Comparison of ENCODE assay signal across 14 mouse cellular contexts in the genomic region with DNA sequence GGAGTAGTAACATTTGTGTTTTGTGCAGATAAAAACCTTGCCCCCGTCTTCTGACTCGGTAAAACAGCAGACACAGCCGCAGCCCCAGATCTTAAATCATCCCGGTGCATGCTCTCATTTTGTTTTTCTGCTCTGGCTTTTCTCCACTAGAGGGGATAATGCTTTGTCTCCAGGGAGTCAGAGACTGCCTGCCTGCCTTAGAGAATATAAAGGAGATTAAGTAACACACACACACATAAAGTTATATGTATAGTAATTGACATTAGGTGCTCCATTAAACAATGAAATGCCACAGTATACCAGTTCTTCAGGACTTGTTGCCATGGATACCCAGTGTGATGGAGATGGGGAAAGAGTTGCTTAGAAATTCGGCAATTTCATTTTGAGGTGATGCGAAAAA. TPM values are rescaled to one million over a fixed set of nuclear protein-coding genes. Genes with fewer than 3 reads are reported as not detected.
DNase-seq lines count a peak whose midpoint lies in the region; ATAC-seq and TF ChIP-seq lines count a peak whose summit lies in the region.
"Had no signal": no experiment of that assay in that cellular context is flagged by ENCODE, and none has a peak within 500 bp of the region (broad histone marks: within the 10 kb centered on the region; RNA-seq: fewer than 3 reads in every experiment).

No protein-coding gene starts in this region.

- peak; percentile 65 for TF ChIP-seq CTCF in forebrain, postnatal 0 days (IDR thresholded peaks at IDR 0.05; ENCODE audit: low read depth)
- TF ChIP-seq CTCF in kidney, postnatal 0 days (IDR thresholded peaks at IDR 0.05; ENCODE audit: low read depth) = peak; percentile 66
- TF ChIP-seq CTCF in brain, embryonic 14.5 days (IDR thresholded peaks at IDR 0.05; ENCODE audit: borderline replicate concordance, extremely low read depth, insufficient read depth, insufficient read length) = peak; percentile 12; the same call in 1 of the 2 replicates

- H3K27ac ChIP-seq in forebrain, postnatal 0 days (ENCODE audit: low read depth, low read length) = no peak overlapping the region; the same call in 1 of the 2 replicates
- H3K27ac ChIP-seq in forebrain, embryonic 13.5 days = no peak overlapping the region
- H3K27ac ChIP-seq in kidney, postnatal 0 days = no peak overlapping the region
- H3K27ac ChIP-seq in midbrain, embryonic 15.5 days = 0 out of 2 replicates have a peak overlapping the region, but pooled peaks have one; percentile 28

- peaks cover 17% of the 10 kb centered on the region; the same call in 1 of the 2 replicates for H3K4me1 ChIP-seq in forebrain, postnatal 0 days (ENCODE audit: insufficient read depth)
- H3K4me1 ChIP-seq in forebrain, embryonic 13.5 days = peaks cover 21% of the 10 kb centered on the region; the same call in 1 of the 2 replicates
- H3K4me1 ChIP-seq in kidney, postnatal 0 days (replicated peaks; ENCODE audit: insufficient read depth, low read length) = peaks cover 22% of the 10 kb centered on the region
- peaks cover 31% of the 10 kb centered on the region for H3K4me1 ChIP-seq in midbrain, embryonic 15.5 days

- no peak overlapping the region for H3K9ac ChIP-seq in forebrain, postnatal 0 days
- H3K9ac ChIP-seq in forebrain, embryonic 13.5 days = no peak overlapping the region
- H3K9ac ChIP-seq in kidney, postnatal 0 days (ENCODE audit: low read depth, low read length) = no peak overlapping the region
- H3K9ac ChIP-seq in midbrain, embryonic 15.5 days = no peak overlapping the region
- H3K9ac ChIP-seq: heart, embryonic 12.5 days had no signal

- DNase-seq in forebrain, postnatal 0 days = peak; percentile 63
- peak; percentile 77 for DNase-seq in kidney, postnatal 0 days (ENCODE audit: low spot score)
- no peak for DNase-seq in kidney, postnatal 25 days
- peak; percentile 64 for DNase-seq in brain, embryonic 14.5 days (ENCODE audit: low read depth)
- DNase-seq in T-cell, adult 2 months (ENCODE audit: low spot score) = no peak
- DNase-seq: cerebellum, postnatal 10 days; gastrocnemius, postnatal 10 days; lung, postnatal 10 days; right cerebral cortex, postnatal 25 days had no signal

- peak; percentile 63 for ATAC-seq in forebrain, postnatal 0 days
- no peak for ATAC-seq in forebrain, embryonic 13.5 days
- no peak for ATAC-seq in kidney, postnatal 0 days (replicated peaks; ENCODE audit: low FRiP score, low read depth)
- ATAC-seq in midbrain, embryonic 15.5 days (replicated peaks) = peak; percentile 60; the same call in 1 of the 2 replicates
- ATAC-seq: activated CD4-positive, CD25-positive, alpha-beta regulatory T cell, adult 4 months had no signal

- no peaks in the 10 kb centered on the region for H3K9me3 ChIP-seq in forebrain, postnatal 0 days (ENCODE audit: low read length)
- H3K9me3 ChIP-seq in forebrain, embryonic 13.5 days (replicated peaks) = no peaks in the 10 kb centered on the region
- no peaks in the 10 kb centered on the region for H3K9me3 ChIP-seq in kidney, postnatal 0 days (replicated peaks; ENCODE audit: low read length)
- no peaks in the 10 kb centered on the region for H3K9me3 ChIP-seq in midbrain, embryonic 15.5 days
- H3K9me3 ChIP-seq: heart, embryonic 12.5 days had no signal

- no peak overlapping the region for H3K4me3 ChIP-seq in forebrain, postnatal 0 days (ENCODE audit: low read depth, low read length)
- H3K4me3 ChIP-seq in forebrain, embryonic 13.5 days = no peak overlapping the region
- no peak overlapping the region for H3K4me3 ChIP-seq in kidney, postnatal 0 days (replicated peaks; ENCODE audit: low read depth, low read length)
- H3K4me3 ChIP-seq in midbrain, embryonic 15.5 days = no peak overlapping the region
- H3K4me3 ChIP-seq: heart, embryonic 12.5 days had no signal

- TF ChIP-seq POLR2A in brain, embryonic 14.5 days (IDR thresholded peaks at IDR 0.05; ENCODE audit: borderline replicate concordance, extremely low read depth, insufficient read depth, insufficient read length, poor library complexity, severe bottlenecking) = no peak

- H3K4me2 ChIP-seq in forebrain, postnatal 0 days (ENCODE audit: low read depth) = peak overlapping the region; percentile 13; the same call in 1 of the 2 replicates
- H3K4me2 ChIP-seq in forebrain, embryonic 13.5 days = no peak overlapping the region
- H3K4me2 ChIP-seq in kidney, postnatal 0 days (ENCODE audit: low read length) = no peak overlapping the region
- peak overlapping the region; percentile 19 for H3K4me2 ChIP-seq in midbrain, embryonic 15.5 days
- H3K4me2 ChIP-seq: heart, embryonic 12.5 days; liver, embryonic 11.5 days had no signal

- no peaks in the 10 kb centered on the region for H3K36me3 ChIP-seq in forebrain, postnatal 0 days (ENCODE audit: insufficient read depth)
- no peaks in the 10 kb centered on the region for H3K36me3 ChIP-seq in forebrain, embryonic 13.5 days (ENCODE audit: poor library complexity, severe bottlenecking)
- no peaks in the 10 kb centered on the region for H3K36me3 ChIP-seq in kidney, postnatal 0 days (ENCODE audit: insufficient read depth, low read length)
- no peaks in the 10 kb centered on the region for H3K36me3 ChIP-seq in midbrain, embryonic 15.5 days (replicated peaks)

- 23% methylated on average over 6 of the region's 6 CpGs for WGBS in forebrain, postnatal 0 days
- 28% methylated on average over 6 of the region's 6 CpGs for WGBS in forebrain, embryonic 13.5 days
- WGBS in kidney, postnatal 0 days = 46% methylated on average over 6 of the region's 6 CpGs
- WGBS in midbrain, embryonic 15.5 days = 20% methylated on average over 6 of the region's 6 CpGs

- H3K27me3 ChIP-seq in forebrain, postnatal 0 days (ENCODE audit: insufficient read depth, low read length) = no peaks in the 10 kb centered on the region
- H3K27me3 ChIP-seq in forebrain, embryonic 13.5 days = no peaks in the 10 kb centered on the region
- no peaks in the 10 kb centered on the region for H3K27me3 ChIP-seq in kidney, postnatal 0 days (ENCODE audit: insufficient read depth, low read length)
- H3K27me3 ChIP-seq in midbrain, embryonic 15.5 days (replicated peaks) = no peaks in the 10 kb centered on the region
- H3K27me3 ChIP-seq: heart, embryonic 12.5 days had no signal

RNA-seq across cellular contexts. Expression of a gene that starts 41.1 kb away (rescaled TPM):
- total RNA-seq in forebrain, postnatal 0 days (2014; rRNA removed) = 6.3 and 8.9 TPM in 2 replicates
- polyA plus RNA-seq in forebrain, postnatal 0 days (2015; fragmentation: Nextera tagmentation; extraction: Ambion mirVana) = 2.1 and 3.6 TPM in 2 replicates
- 5.9 and 6.0 TPM in 2 replicates for polyA plus RNA-seq in forebrain, embryonic 13.5 days (2015; fragmentation: Nextera tagmentation; extraction: Ambion mirVana)
- 10.1 and 11.5 TPM in 2 replicates for polyA plus RNA-seq in kidney, postnatal 0 days (2015; fragmentation: Nextera tagmentation; extraction: Ambion mirVana)
- polyA plus RNA-seq in brain, embryonic 14.5 days (2012; rRNA removed) = 4.9 and 6.4 TPM in 2 replicates
- 5.0 TPM in 2 replicates for polyA plus RNA-seq in midbrain, embryonic 15.5 days (2015; fragmentation: Nextera tagmentation; extraction: Ambion mirVana)

Comparison
In these comparisons a context has a peak if more than half of its experiments do, and no peak if none do; other contexts are left out.
1. ATAC-seq: peak in forebrain, postnatal 0 days (single experiment) and midbrain, embryonic 15.5 days (single experiment); none in forebrain, embryonic 13.5 days (single experiment) and kidney, postnatal 0 days (single experiment).
2. DNase-seq: peak in forebrain, postnatal 0 days (single experiment), kidney, postnatal 0 days (single experiment) and brain, embryonic 14.5 days (single experiment); none in kidney, postnatal 25 days (0 of 2) and T-cell, adult 2 months (single experiment).
3. H3K4me2 ChIP-seq: peak in forebrain, postnatal 0 days (single experiment) and midbrain, embryonic 15.5 days (single experiment); none in forebrain, embryonic 13.5 days (single experiment) and kidney, postnatal 0 days (single experiment).
4. CTCF ChIP-seq: peak in every context shown above with its lines; median percentile 66 in kidney, postnatal 0 days; 65 in forebrain, postnatal 0 days; 12 in brain, embryonic 14.5 days.